Mouse (Mus musculus) erythroid progenitor cell, adult 5-6 weeks (primary cell): ENCODE data around the gene Fxyd1. TPM values are rescaled to one million over a fixed set of nuclear protein-coding genes. Genes with fewer than 3 reads are reported as not detected.
A peak's percentile ranks its signal among the peaks of the same experiment; 100 is the strongest.

ENCODE experiments used
- ATAC-seq: replicated peaks from 2 replicates; pipeline ENCODE4 v1.8.0; 2016; ENCODE audit warnings: moderate number of reproducible peaks, mild to moderate bottlenecking, moderate TSS enrichment, inconsistent platforms; ENCODE audit not compliant: poor library complexity, low FRiP score, severe bottlenecking
- total RNA-seq, 2 experiments: library from RNA; stranded (forward) in 1 of 2; stranded (reverse) in 1 of 2; fragments of 150-400 nt in 1 of 2; fragments of 186-747, 209-891 nt in 1 of 2; gene quantifications; 2 replicates each; pipeline versions ENCODE4 v1.2.3 to v1.2.4; 2015 to 2017; ENCODE audit warnings: low replicate concordance in 2 of 2

The Fxyd1 gene
- total RNA-seq, 2 experiments from 2014 or later: not detected

- ATAC-seq: no peak
These were observed 23.6 kb upstream of the Fxyd1 start for GRCm38 (mm10) chr7:31080611-31081010.

GRCm38 (mm10) chr7:31079670-31080069, 22.7 kb upstream of the Fxyd1 start:
- no peak for ATAC-seq

GRCm38 (mm10) chr7:31077885-31078445, 21.0 kb upstream of the Fxyd1 start:
- ATAC-seq: no peak

GRCm38 (mm10) chr7:31077470-31077869, 20.5 kb upstream of the Fxyd1 start:
- ATAC-seq: no peak

- ATAC-seq: no peak
These were observed 19.5 kb upstream of the Fxyd1 start, which contains the start of gene Fxyd3 for GRCm38 (mm10) chr7:31076492-31076891. TSS of gene Fxyd3 (minus strand) at chr7:31076704.

- no peak for ATAC-seq
These were observed 17.7 kb upstream of the Fxyd1 start for GRCm38 (mm10) chr7:31074713-31075069.

GRCm38 (mm10) chr7:31074061-31074712, 17.2 kb upstream of the Fxyd1 start:
- ATAC-seq: no peak

- no peak for ATAC-seq
These were observed 16.5 kb upstream of the Fxyd1 start for GRCm38 (mm10) chr7:31073546-31073945.

- no peak for ATAC-seq
These were observed 15.3 kb upstream of the Fxyd1 start for GRCm38 (mm10) chr7:31072326-31072725.

- ATAC-seq: no peak
These were observed 13.3 kb upstream of the Fxyd1 start for GRCm38 (mm10) chr7:31070324-31070723.

- ATAC-seq: no peak
These were observed 12.5 kb upstream of the Fxyd1 start for GRCm38 (mm10) chr7:31069491-31069890.

- no peak for ATAC-seq
These were observed 10.8 kb upstream of the Fxyd1 start for GRCm38 (mm10) chr7:31067836-31068235.

- no peak for ATAC-seq
These were observed 6.1 kb upstream of the Fxyd1 start for GRCm38 (mm10) chr7:31063074-31063560.

- no peak for ATAC-seq
These were observed 3.6 kb upstream of the Fxyd1 start for GRCm38 (mm10) chr7:31060621-31061010.

- ATAC-seq: no peak
These were observed 3.1 kb upstream of the Fxyd1 start for GRCm38 (mm10) chr7:31059919-31060620.

- ATAC-seq: peak; percentile 75; the same call in 1 of the 2 replicates
These were observed 2.1 kb upstream of the Fxyd1 start, which contains the start of gene Lgi4 for GRCm38 (mm10) chr7:31059108-31059507. TSS of gene Lgi4 (plus strand) at chr7:31059342.

GRCm38 (mm10) chr7:31058211-31058610, 1.2 kb upstream of the Fxyd1 start:
- ATAC-seq: no peak

GRCm38 (mm10) chr7:31057730-31058129, 731 bp upstream of the Fxyd1 start:
- ATAC-seq: no peak

GRCm38 (mm10) chr7:31056448-31056847, 551 bp downstream of the Fxyd1 start:
- ATAC-seq: no peak

GRCm38 (mm10) chr7:31055883-31056282, 1.1 kb downstream of the Fxyd1 start:
- ATAC-seq: no peak

GRCm38 (mm10) chr7:31055354-31055824, 1.6 kb downstream of the Fxyd1 start:
- ATAC-seq: no peak
